Mouse (Mus musculus): ENCODE measurements at regions not wholly inside any gene's neighbourhood (a gene's known extent, or its start where the extent isn't known, plus 50 kb on each side); places are given as distances from the start of the nearest gene placed in this dataset.

- no peak for TF ChIP-seq CTCF (conservative IDR thresholded peaks at IDR 0.05; ENCODE audit: insufficient read depth, insufficient read length, low read depth, low read length)
- no peak for TF ChIP-seq POLR2A (IDR thresholded peaks at IDR 0.05; ENCODE audit: low read depth, low read length)
Observed at GRCm38 (mm10) chr1:35806329-35806728, 261.9 kb upstream of the Hs6st1 start.

All from kidney, adult 2 months (tissue).